Mouse (Mus musculus) liver, postnatal 0 days (tissue): ENCODE measurements around the gene Rbbp8nl. TPM values are rescaled to one million over a fixed set of nuclear protein-coding genes. Genes with fewer than 3 reads are reported as not detected.

Experiments used
- ATAC-seq: fragments of 200-750 bp; cut with Nextera tagmentation; 2 replicates; pipeline ENCODE4 v1.8.0; 2017; ENCODE audit warnings: mild to moderate bottlenecking, moderate library complexity
- DNase-seq: peaks from one replicate; pipeline ENCODE4 v3.0.0-alpha.2; 2016
- H3K27ac ChIP-seq: fragments of 300-500 bp; sonication (generic); 2 replicates; pipeline ENCODE4 v1.5.1; 2014; ENCODE audit warnings: antibody characterized with exemption, moderate library complexity, mild to moderate bottlenecking, low read depth
- H3K27me3 ChIP-seq: fragments of 300-500 bp; sonication (generic); 2 replicates; pipeline ENCODE4 v1.6.1; 2014; ENCODE audit warnings: low read length, control low read depth, mixed read lengths; ENCODE audit not compliant: insufficient read depth
- H3K36me3 ChIP-seq: fragments of 300-500 bp; sonication (generic); replicated peaks from 2 replicates; pipeline ENCODE4 v1.6.1; 2014; ENCODE audit warnings: mild to moderate bottlenecking, control low read depth, low read length, moderate library complexity, mixed read lengths; ENCODE audit not compliant: insufficient read depth
- H3K4me1 ChIP-seq: fragments of 300-500 bp; sonication (generic); 2 replicates; pipeline ENCODE4 v1.6.1; 2014; ENCODE audit warnings: antibody characterized with exemption, mild to moderate bottlenecking, control low read depth; ENCODE audit not compliant: insufficient read depth
- H3K4me2 ChIP-seq: fragments of 300-500 bp; sonication (generic); 2 replicates; pipeline ENCODE4 v1.6.1; 2014; ENCODE audit warnings: low read depth, mild to moderate bottlenecking, low read length, moderate library complexity, mixed read lengths
- H3K4me3 ChIP-seq: fragments of 300-500 bp; sonication (generic); 2 replicates; pipeline ENCODE4 v1.5.1; 2014; ENCODE audit warnings: low read depth, low read length
- H3K9ac ChIP-seq: fragments of 300-500 bp; sonication (generic); replicated peaks from 2 replicates; pipeline ENCODE4 v1.6.1; 2014; ENCODE audit warnings: mild to moderate bottlenecking, moderate library complexity
- H3K9me3 ChIP-seq: fragments of 300-500 bp; sonication (generic); 2 replicates; pipeline ENCODE4 v1.6.1; 2016; ENCODE audit warnings: mild to moderate bottlenecking, control low read depth, low read length, mixed read lengths
- CTCF ChIP-seq: sonication (generic); IDR thresholded peaks from 2 replicates; pipeline ENCODE4 v1.5.1; 2016; ENCODE audit warnings: antibody characterized with exemption, low read depth
- EP300 ChIP-seq: IDR thresholded peaks from 2 replicates; pipeline ENCODE4 v1.6.1; 2016; ENCODE audit warnings: antibody characterized with exemption, low read depth, mild to moderate bottlenecking
- WGBS: fragments of 180-500 bp; shearing (Covaris S2); extraction: QIAGEN DNeasy Blood & Tissue Kit; methylation state at CpG from one replicate; pipeline ENCODE4 v1.1.7; 2014; ENCODE audit not compliant: insufficient replicate concordance; 5-methylcytosine and 5-hydroxymethylcytosine counted together
- polyA plus RNA-seq: library from polyadenylated mRNA; unstranded; fragments of >200 nt; fragmentation: Nextera tagmentation; extraction: Ambion mirVana; gene quantifications from 2 replicates; pipeline ENCODE4 v1.2.1, GENCODE M21; 2015

The Rbbp8nl gene
- not detected in 2 replicates for polyA plus RNA-seq

GRCm38 (mm10) chr2:180289440-180290108 is at the start of gene Rbbp8nl:
Gene Rbbp8nl, minus strand, starts transcription at chr2:180289879.
- H3K4me1 ChIP-seq = no peaks in the 10 kb centered on the region
- H3K4me3 ChIP-seq = no peak within 1 kb of the TSS
- DNase-seq (no peak), ATAC-seq (no peak)
- no peak within 1 kb of the TSS for H3K4me2 ChIP-seq
- H3K36me3 ChIP-seq = no peaks in the 10 kb centered on the region
- WGBS = 56% methylated on average over 16 of the region's 16 CpGs
- no peak within 1 kb of the TSS for H3K27ac ChIP-seq
- no peak for TF ChIP-seq CTCF
- no peak for TF ChIP-seq EP300
- H3K9ac ChIP-seq = no peak within 1 kb of the TSS
- no peaks in the 10 kb centered on the region for H3K27me3 ChIP-seq
- no peaks in the 10 kb centered on the region for H3K9me3 ChIP-seq

GRCm38 (mm10) chr2:180334551-180334986 is 44.9 kb upstream of the Rbbp8nl start, which contains the start of gene Gata5:
Gene Gata5, minus strand, starts transcription at chr2:180334699.
- no peak for ATAC-seq
- H3K27ac ChIP-seq = no peak within 1 kb of the TSS
- H3K36me3 ChIP-seq = no peaks in the 10 kb centered on the region
- H3K4me2 ChIP-seq = peak within 1 kb of the TSS; percentile 52
- no peak within 1 kb of the TSS for H3K9ac ChIP-seq
- peak within 1 kb of the TSS; percentile 28 for H3K4me3 ChIP-seq
- 3% methylated on average over 29 of the region's 33 CpGs for WGBS
- H3K27me3 ChIP-seq = peaks cover 50% of the 10 kb centered on the region
- no peaks in the 10 kb centered on the region for H3K9me3 ChIP-seq
- no peaks in the 10 kb centered on the region; the same call in 1 of the 2 replicates for H3K4me1 ChIP-seq
- peak; percentile 31 for DNase-seq
- TF ChIP-seq CTCF = no peak
- no peak for TF ChIP-seq EP300

- DNase-seq (no peak), ATAC-seq (no peak)
- no peak overlapping the region for H3K27ac ChIP-seq
These were observed 44.3 kb upstream of the Rbbp8nl start for GRCm38 (mm10) chr2:180333778-180334550.

GRCm38 (mm10) chr2:180329466-180329865 is 39.8 kb upstream of the Rbbp8nl start:
- no peak overlapping the region for H3K4me3 ChIP-seq
- H3K9ac ChIP-seq = no peak overlapping the region
- 71% methylated on average over 1 of the region's 1 CpGs for WGBS
- H3K4me2 ChIP-seq = no peak overlapping the region
- H3K27me3 ChIP-seq = peaks cover 26% of the 10 kb centered on the region
- DNase-seq (no peak), ATAC-seq (no peak)
- no peaks in the 10 kb centered on the region; the same call in 1 of the 2 replicates for H3K4me1 ChIP-seq
- H3K36me3 ChIP-seq = no peaks in the 10 kb centered on the region
- TF ChIP-seq CTCF (no peak), EP300 (no peak)
- no peaks in the 10 kb centered on the region for H3K9me3 ChIP-seq
- H3K27ac ChIP-seq = no peak overlapping the region

More at GRCm38 (mm10) chr2:180333778-180334550, 44.3 kb upstream of the Rbbp8nl start:
- Histone ChIP-seq H3K9me3 (no peaks in the 10 kb centered on the region), H3K36me3 (no peaks in the 10 kb centered on the region), H3K4me3 (peak overlapping the region; percentile 28), H3K27me3 (peaks cover 50% of the 10 kb centered on the region), H3K9ac (no peak overlapping the region), H3K4me1 (no peaks in the 10 kb centered on the region; the same call in 1 of the 2 replicates), H3K4me2 (peak overlapping the region; percentile 52)
- TF ChIP-seq CTCF (no peak), EP300 (no peak)
- WGBS = 3% methylated on average over 56 of the region's 69 CpGs

GRCm38 (mm10) chr2:180322674-180323355 is 33.1 kb upstream of the Rbbp8nl start:
- H3K36me3 ChIP-seq = no peaks in the 10 kb centered on the region
- no peak overlapping the region for H3K4me2 ChIP-seq
- no peak for DNase-seq
- no peak for ATAC-seq
- no peaks in the 10 kb centered on the region for H3K27me3 ChIP-seq
- H3K9me3 ChIP-seq = no peaks in the 10 kb centered on the region
- 48% methylated on average over 14 of the region's 14 CpGs for WGBS
- TF ChIP-seq CTCF (no peak), EP300 (no peak)
- H3K4me1 ChIP-seq = no peaks in the 10 kb centered on the region
- H3K4me3 ChIP-seq = no peak overlapping the region
- no peak overlapping the region for H3K27ac ChIP-seq
- H3K9ac ChIP-seq = no peak overlapping the region

- WGBS = 72% methylated on average over 4 of the region's 4 CpGs
These were observed 30.5 kb upstream of the Rbbp8nl start for GRCm38 (mm10) chr2:180320216-180320615.

More at GRCm38 (mm10) chr2:180320216-180320615, 30.5 kb upstream of the Rbbp8nl start:
- no peak overlapping the region for H3K4me2 ChIP-seq
- H3K9ac ChIP-seq = no peak overlapping the region
- H3K27ac ChIP-seq = no peak overlapping the region
- no peaks in the 10 kb centered on the region for H3K4me1 ChIP-seq
- H3K4me3 ChIP-seq = no peak overlapping the region
- no peak for DNase-seq
- ATAC-seq = no peak
- no peaks in the 10 kb centered on the region for H3K9me3 ChIP-seq
- TF ChIP-seq EP300 = no peak
- TF ChIP-seq CTCF = no peak
- no peaks in the 10 kb centered on the region for H3K27me3 ChIP-seq
- H3K36me3 ChIP-seq = no peaks in the 10 kb centered on the region
